Mouse (Mus musculus) activated CD4-positive, CD25-positive, alpha-beta regulatory T cell (primary cell): ENCODE measurements around the gene Pnmal1. TPM values are rescaled to one million over a fixed set of nuclear protein-coding genes. Genes with fewer than 3 reads are reported as not detected.

Source experiments
- polyA plus RNA-seq, 2 experiments: library from polyadenylated mRNA; unstranded; fragments of 100-300 nt; shearing (Covaris generic); gene quantifications; one replicate each; pipeline ENCODE4 v1.2.1; 2017

The Pnmal1 gene
- polyA plus RNA-seq = under 1 TPM in 1 of 2 experiments, not detected in 1; 0.07 TPM

GRCm38 (mm10) chr7:16959539-16960187 is at the start of gene Pnmal1:
Gene Pnmal1 (plus strand): TSS chr7:16959679.

GRCm38 (mm10) chr7:16924037-16924834 is 35.2 kb upstream of the Pnmal1 start, which contains the start of gene Calm3:
Gene Calm3 (minus strand): TSS chr7:16924114.

GRCm38 (mm10) chr7:16944061-16944807 is 15.2 kb upstream of the Pnmal1 start, which contains the start of gene Pnmal2:
Gene Pnmal2 (plus strand): TSS chr7:16944682.

GRCm38 (mm10) chr7:16982859-16983568 is 23.5 kb downstream of the Pnmal1 start, which contains the start of gene Gm42372:
Gene Gm42372 (plus strand): TSS chr7:16983086.

GRCm38 (mm10) chr7:16992451-16992807 is 33.0 kb downstream of the Pnmal1 start, which contains the start of gene Ccdc8:
Gene Ccdc8 (plus strand): TSS chr7:16992708.

Other genes starting within 250 kb of the Pnmal1 start
- gene Ceacam9, start 237.8 kb upstream of the Pnmal1 start, polyA plus RNA-seq = not detected
- gene Ap2s1, start 221.3 kb upstream of the Pnmal1 start, polyA plus RNA-seq = 100 to 1,000 TPM; 259 to 270 TPM
- 100 to 1,000 TPM; 197 to 316 TPM for gene Slc1a5, start 178.3 kb upstream of the Pnmal1 start, polyA plus RNA-seq
- gene Strn4, start 143.8 kb upstream of the Pnmal1 start, polyA plus RNA-seq = 10 to 100 TPM; 61.5 to 74.8 TPM
- 10 to 100 TPM; 19.1 to 22.7 TPM for gene Fkrp, start 142.9 kb upstream of the Pnmal1 start, polyA plus RNA-seq
- gene Prkd2, start 116.8 kb upstream of the Pnmal1 start, polyA plus RNA-seq = 100 to 1,000 TPM; 143 to 190 TPM
- gene Dact3, start 84.4 kb upstream of the Pnmal1 start, polyA plus RNA-seq = under 1 TPM; 0.07 to 0.42 TPM
- gene Gng8, start 67.9 kb upstream of the Pnmal1 start, polyA plus RNA-seq = not detected
- 10 to 100 TPM; 11.2 to 16.3 TPM for gene Ptgir, start 53.2 kb upstream of the Pnmal1 start, polyA plus RNA-seq
- gene Calm3, start 35.6 kb upstream of the Pnmal1 start, polyA plus RNA-seq = 100 to 1,000 TPM; 191 to 201 TPM
- not detected for gene Pnmal2, start 15.0 kb upstream of the Pnmal1 start, polyA plus RNA-seq
- 1 to 10 TPM; 2.2 to 3.0 TPM for gene Gm42372, start 23.4 kb downstream of the Pnmal1 start, polyA plus RNA-seq
- gene Ccdc8, start 33.0 kb downstream of the Pnmal1 start, polyA plus RNA-seq = under 1 TPM; 0.05 to 0.31 TPM
- 100 to 1,000 TPM in 1 of 2 experiments, 10 to 100 TPM in 1; 99.7 to 101 TPM for gene Ppp5c, start 68.2 kb downstream of the Pnmal1 start, polyA plus RNA-seq
- gene Hif3a, start 102.7 kb downstream of the Pnmal1 start, polyA plus RNA-seq = under 1 TPM in 1 of 2 experiments, not detected in 1; 0.98 TPM
- under 1 TPM; 0.43 to 0.69 TPM for gene Psg16, start 114.4 kb downstream of the Pnmal1 start, polyA plus RNA-seq
- gene Ceacam3, start 190.6 kb downstream of the Pnmal1 start, polyA plus RNA-seq = not detected
- not detected for gene Psg29, start 243.8 kb downstream of the Pnmal1 start, polyA plus RNA-seq